Mouse (Mus musculus): ENCODE measurements around the gene Bcl2l13. TPM values are rescaled to one million over a fixed set of nuclear protein-coding genes. Genes with fewer than 3 reads are reported as not detected.
"Not testable (repeated sequence)": the region's sequence is repeated elsewhere in the genome, so short reads cannot be mapped to it uniquely, and the experiment has no call there.

Bcl2l13 gene
- polyA plus RNA-seq, 1 experiment = 32.8 TPM

GRCm38 (mm10) chr6:120914533-120914910, 78.5 kb downstream of the Bcl2l13 start:
- Histone ChIP-seq H3K4me2 (ENCODE audit: low read depth) (peak overlapping the region; percentile 94), H3K36me3 (ENCODE audit: control insufficient read depth, insufficient read depth) (no peaks in the 10 kb centered on the region), H3K4me3 (peak overlapping the region; percentile 70), H3K27me3 (ENCODE audit: control insufficient read depth, insufficient read depth, insufficient read length) (no peaks in the 10 kb centered on the region), H3ac (ENCODE audit: control insufficient read depth, insufficient read length) (no peak overlapping the region), H3K79me2 (ENCODE audit: control insufficient read depth, insufficient read depth) (peaks cover 51% of the 10 kb centered on the region)
- TF ChIP-seq TCF3 (IDR thresholded peaks at IDR 0.05; ENCODE audit: insufficient read length, low read depth) = peak; percentile 40
- peak; percentile 68 for TF ChIP-seq TCF12 (IDR thresholded peaks at IDR 0.05; ENCODE audit: insufficient read depth, poor library complexity, severe bottlenecking)
- peak in 2 of 3 experiments; percentile 75 to 84 for TF ChIP-seq MYOD1 (IDR thresholded peaks at IDR 0.05; ENCODE audit: control insufficient read depth in 1 of 3, insufficient read length in 2 of 3, low read depth in 2 of 3)
- no peak for TF ChIP-seq POLR2AphosphoS2 (IDR thresholded peaks at IDR 0.05; ENCODE audit: insufficient read length, low read depth)
- TF ChIP-seq MYOG (IDR thresholded peaks at IDR 0.05; ENCODE audit: control insufficient read depth in 1 of 3, insufficient read depth in 1 of 3, insufficient read length in 2 of 3, low read depth in 2 of 3) = peak; percentile 69 to 94 (median 82)

- Histone ChIP-seq H3K36me3 (ENCODE audit: control insufficient read depth, insufficient read depth) (no peaks in the 10 kb centered on the region), H3K27me3 (ENCODE audit: control insufficient read depth, insufficient read depth, insufficient read length) (no peaks in the 10 kb centered on the region), H3K79me2 (ENCODE audit: control insufficient read depth, insufficient read depth) (peaks cover 45% of the 10 kb centered on the region), H3ac (ENCODE audit: control insufficient read depth, insufficient read length) (no peak overlapping the region), H3K4me3 (peak overlapping the region; percentile 70), H3K4me2 (ENCODE audit: low read depth) (peak overlapping the region; percentile 94)
- TF ChIP-seq E2F4 (IDR thresholded peaks at IDR 0.05; ENCODE audit: insufficient read depth) (no peak), MYOD1 (IDR thresholded peaks at IDR 0.05; ENCODE audit: control insufficient read depth in 1 of 3, insufficient read length in 2 of 3, low read depth in 2 of 3) (no peak), SRF (IDR thresholded peaks at IDR 0.05; ENCODE audit: control insufficient read depth, insufficient read length, low read depth) (no peak), TCF3 (IDR thresholded peaks at IDR 0.05; ENCODE audit: insufficient read length, low read depth) (no peak), MYOG (IDR thresholded peaks at IDR 0.05; ENCODE audit: control insufficient read depth in 1 of 3, insufficient read depth in 1 of 3, insufficient read length in 2 of 3, low read depth in 2 of 3) (no peak), CEBPB (IDR thresholded peaks at IDR 0.05; ENCODE audit: insufficient read depth, poor library complexity, severe bottlenecking) (no peak)
Measured at GRCm38 (mm10) chr6:120914911-120915648, 79.1 kb downstream of the Bcl2l13 start.

GRCm38 (mm10) chr6:120915649-120915975, 79.6 kb downstream of the Bcl2l13 start:
- Histone ChIP-seq H3ac (ENCODE audit: control insufficient read depth, insufficient read length) (peak overlapping the region; percentile 12), H3K27me3 (ENCODE audit: control insufficient read depth, insufficient read depth, insufficient read length) (no peaks in the 10 kb centered on the region), H3K4me3 (peak overlapping the region; percentile 70), H3K36me3 (ENCODE audit: control insufficient read depth, insufficient read depth) (no peaks in the 10 kb centered on the region), H3K79me2 (ENCODE audit: control insufficient read depth, insufficient read depth) (peaks cover 40% of the 10 kb centered on the region), H3K4me2 (ENCODE audit: low read depth) (peak overlapping the region; percentile 94)
- no peak for TF ChIP-seq MYOG (IDR thresholded peaks at IDR 0.05; ENCODE audit: control insufficient read depth in 1 of 3, insufficient read depth in 1 of 3, insufficient read length in 2 of 3, low read depth in 2 of 3)
- no peak for TF ChIP-seq CEBPB (IDR thresholded peaks at IDR 0.05; ENCODE audit: insufficient read depth, poor library complexity, severe bottlenecking)
- TF ChIP-seq TCF3 (IDR thresholded peaks at IDR 0.05; ENCODE audit: insufficient read length, low read depth) = no peak
- TF ChIP-seq E2F4 (IDR thresholded peaks at IDR 0.05; ENCODE audit: insufficient read depth) = no peak
- no peak for TF ChIP-seq SRF (IDR thresholded peaks at IDR 0.05; ENCODE audit: control insufficient read depth, insufficient read length, low read depth)
- TF ChIP-seq TCF12 (IDR thresholded peaks at IDR 0.05; ENCODE audit: insufficient read depth, poor library complexity, severe bottlenecking) = no peak

- Histone ChIP-seq H3K4me2 (ENCODE audit: low read depth) (peak within 1 kb of the TSS; percentile 94), H3K36me3 (ENCODE audit: control insufficient read depth, insufficient read depth) (no peaks in the 10 kb centered on the region), H3ac (ENCODE audit: control insufficient read depth, insufficient read length) (peak within 1 kb of the TSS; percentile 12), H3K4me3 (peak within 1 kb of the TSS; percentile 70), H3K79me2 (ENCODE audit: control insufficient read depth, insufficient read depth) (peaks cover 33% of the 10 kb centered on the region), H3K27me3 (ENCODE audit: control insufficient read depth, insufficient read depth, insufficient read length) (no peaks in the 10 kb centered on the region)
- no peak for TF ChIP-seq CEBPB (IDR thresholded peaks at IDR 0.05; ENCODE audit: insufficient read depth, poor library complexity, severe bottlenecking)
- no peak for TF ChIP-seq REST (IDR thresholded peaks at IDR 0.05; ENCODE audit: insufficient read depth, insufficient read length)
- TF ChIP-seq MYOG (IDR thresholded peaks at IDR 0.05; ENCODE audit: control insufficient read depth in 1 of 3, insufficient read depth in 1 of 3, insufficient read length in 2 of 3, low read depth in 2 of 3) = peak in 1 of 3 experiments; percentile 10
- TF ChIP-seq E2F4 (IDR thresholded peaks at IDR 0.05; ENCODE audit: insufficient read depth) = no peak
- TF ChIP-seq USF1 (IDR thresholded peaks at IDR 0.05; ENCODE audit: low read depth) = no peak
- peak; percentile 62 for TF ChIP-seq POLR2A (IDR thresholded peaks at IDR 0.05; ENCODE audit: insufficient read length, low read depth)
- TF ChIP-seq MYOD1 (IDR thresholded peaks at IDR 0.05; ENCODE audit: control insufficient read depth in 1 of 3, insufficient read length in 2 of 3, low read depth in 2 of 3) = no peak
- TF ChIP-seq TCF12 (IDR thresholded peaks at IDR 0.05; ENCODE audit: insufficient read depth, poor library complexity, severe bottlenecking) = no peak
- peak; percentile 51 for TF ChIP-seq POLR2AphosphoS2 (IDR thresholded peaks at IDR 0.05; ENCODE audit: insufficient read length, low read depth)
- no peak for TF ChIP-seq SRF (IDR thresholded peaks at IDR 0.05; ENCODE audit: control insufficient read depth, insufficient read length, low read depth)
- no peak for TF ChIP-seq TCF3 (IDR thresholded peaks at IDR 0.05; ENCODE audit: insufficient read length, low read depth)
- TF ChIP-seq MAX (IDR thresholded peaks at IDR 0.05; ENCODE audit: low read depth) = no peak
Measured at GRCm38 (mm10) chr6:120916074-120916971, 80.3 kb downstream of the Bcl2l13 start, which contains the start of gene Bid. TSS of gene Bid (minus strand) at chr6:120916853.

GRCm38 (mm10) chr6:120916972-120917881, 81.2 kb downstream of the Bcl2l13 start:
- not testable (repeated sequence) for H3K27me3 ChIP-seq (ENCODE audit: control insufficient read depth, insufficient read depth, insufficient read length); H3K36me3 ChIP-seq (ENCODE audit: control insufficient read depth, insufficient read depth)
- peak overlapping the region; percentile 94 for H3K4me2 ChIP-seq (ENCODE audit: low read depth)
- peaks cover 24% of the 10 kb centered on the region for H3K79me2 ChIP-seq (ENCODE audit: control insufficient read depth, insufficient read depth)
- H3ac ChIP-seq (ENCODE audit: control insufficient read depth, insufficient read length) = peak overlapping the region; percentile 12
- H3K4me3 ChIP-seq = peak overlapping the region; percentile 70

Data from myocyte (in vitro differentiated cells).